Mouse (Mus musculus) MEL (cell line): ENCODE data around the gene Tulp4. TPM values are rescaled to one million over a fixed set of nuclear protein-coding genes. Genes with fewer than 3 reads are reported as not detected.

ENCODE experiments used
- DNase-seq: peaks from one replicate; pipeline ENCODE4 v3.0.0; 2011; ENCODE audit warnings: low read depth, low spot score
- H3K27ac ChIP-seq: 2 replicates; pipeline ENCODE4 v1.5.1; 2012; ENCODE audit warnings: low read depth, mild to moderate bottlenecking, control low read depth, low read length, moderate library complexity; ENCODE audit not compliant: control insufficient read depth
- H3K27me3 ChIP-seq, 2 experiments: fragments of 150-350 bp in 1 of 2; sonication (generic) in 1 of 2; 2 replicates each; pipeline ENCODE4 v1.6.1; 2012; ENCODE audit warnings: low read length in 2 of 2, mild to moderate bottlenecking in 2 of 2, improper control_type of control experiment in 1 of 2, moderate library complexity in 1 of 2; ENCODE audit not compliant: insufficient read depth in 2 of 2, control insufficient read depth in 1 of 2
- H3K36me3 ChIP-seq, 2 experiments: 2 replicates each; pipeline ENCODE4 v1.6.1; 2012 to 2014; ENCODE audit warnings: low read length in 2 of 2, improper control_type of control experiment in 1 of 2, inconsistent platforms in 1 of 2, mild to moderate bottlenecking in 1 of 2; ENCODE audit not compliant: insufficient read depth in 2 of 2, control insufficient read depth in 1 of 2
- H3K4me1 ChIP-seq, 2 experiments: fragments of 150-350 bp in 1 of 2; sonication (generic) in 1 of 2; 2 replicates each; pipeline ENCODE4 v1.6.1; 2012; ENCODE audit warnings: low read length in 2 of 2, improper control_type of control experiment in 1 of 2, mild to moderate bottlenecking in 1 of 2; ENCODE audit not compliant: insufficient read depth in 2 of 2, control insufficient read depth in 1 of 2
- H3K4me3 ChIP-seq, 2 experiments: fragments of 150-350 bp in 1 of 2; sonication (generic) in 1 of 2; 2 replicates each; pipeline ENCODE4 v1.5.1; 2012; ENCODE audit warnings: low read depth in 2 of 2, low read length in 2 of 2, mild to moderate bottlenecking in 2 of 2, moderate library complexity in 2 of 2, control low read depth in 1 of 2, improper control_type of control experiment in 1 of 2; ENCODE audit not compliant: control insufficient read depth in 1 of 2, insufficient read depth in 1 of 2
- H3K79me2 ChIP-seq: 2 replicates; pipeline ENCODE4 v1.6.1; 2012; ENCODE audit warnings: mild to moderate bottlenecking, low read length, moderate library complexity; ENCODE audit not compliant: control insufficient read depth, poor library complexity, insufficient read depth
- H3K9ac ChIP-seq: 2 replicates; pipeline ENCODE4 v1.6.1; 2012; ENCODE audit warnings: low read depth, mild to moderate bottlenecking, control low read depth, low read length, moderate library complexity; ENCODE audit not compliant: control insufficient read depth, poor library complexity, severe bottlenecking
- H3K9me3 ChIP-seq: fragments of 150-350 bp; sonication (generic); replicated peaks from 2 replicates; pipeline ENCODE4 v1.6.1; 2012; ENCODE audit warnings: mild to moderate bottlenecking, low read length, improper control_type of control experiment, moderate library complexity; ENCODE audit not compliant: insufficient read depth
- CHD1 ChIP-seq: IDR thresholded peaks from 2 replicates; pipeline ENCODE4 v1.6.1; 2012; ENCODE audit warnings: low read depth, mild to moderate bottlenecking, inconsistent platforms, low read length, improper control_type of control experiment
- CTCF ChIP-seq, 3 experiments: IDR thresholded peaks in 2 of 3; conservative IDR thresholded peaks in 1 of 3; 2 replicates each; pipeline ENCODE4 v1.5.1; 2011 to 2012; ENCODE audit warnings: low read length in 3 of 3, low read depth in 2 of 3, mild to moderate bottlenecking in 2 of 3, improper control_type of control experiment in 1 of 3, inconsistent platforms in 1 of 3, mixed read lengths in 1 of 3, moderate library complexity in 1 of 3; ENCODE audit not compliant: control insufficient read depth in 1 of 3, insufficient read depth in 1 of 3, poor library complexity in 1 of 3, severe bottlenecking in 1 of 3
- E2F4 ChIP-seq: IDR thresholded peaks from 2 replicates; pipeline ENCODE4 v1.6.1; 2011; ENCODE audit warnings: low read depth, low read length, improper control_type of control experiment, borderline replicate concordance
- ELF1 ChIP-seq: IDR thresholded peaks from 2 replicates; pipeline ENCODE4 v1.6.1; 2014; ENCODE audit warnings: low read depth, mild to moderate bottlenecking, inconsistent platforms, low read length, improper control_type of control experiment, moderate library complexity
- EP300 ChIP-seq, 2 experiments: IDR thresholded peaks; 2 replicates each; pipeline ENCODE4 v1.6.1; 2011; ENCODE audit warnings: improper control_type of control experiment in 2 of 2, low read length in 2 of 2, low read depth in 1 of 2, mild to moderate bottlenecking in 1 of 2
- ETS1 ChIP-seq: IDR thresholded peaks from 2 replicates; pipeline ENCODE4 v1.6.1; 2012; ENCODE audit warnings: low read depth, mild to moderate bottlenecking, inconsistent platforms, low read length, improper control_type of control experiment, moderate library complexity
- GATA1 ChIP-seq: IDR thresholded peaks from 2 replicates; pipeline ENCODE4 v1.6.1; 2011; ENCODE audit warnings: low read depth, low read length, improper control_type of control experiment
- JUND ChIP-seq: IDR thresholded peaks from 2 replicates; pipeline ENCODE4 v1.6.1; 2011; ENCODE audit warnings: low read depth, mild to moderate bottlenecking, improper control_type of control experiment, low read length
- KAT2A ChIP-seq: conservative IDR thresholded peaks from 2 replicates; pipeline ENCODE4 v1.6.1; 2012; ENCODE audit warnings: low read depth, low read length, improper control_type of control experiment, inconsistent platforms
- MAX ChIP-seq: IDR thresholded peaks from 2 replicates; pipeline ENCODE4 v1.6.1; 2011; ENCODE audit warnings: low read length, improper control_type of control experiment
- MAZ ChIP-seq: IDR thresholded peaks from 2 replicates; pipeline ENCODE4 v1.6.1; 2012; ENCODE audit warnings: low read depth, mild to moderate bottlenecking, inconsistent platforms, low read length, improper control_type of control experiment
- MEF2A ChIP-seq: IDR thresholded peaks from 2 replicates; pipeline ENCODE4 v1.6.1; 2014; ENCODE audit warnings: low read depth, mild to moderate bottlenecking, inconsistent platforms, low read length, improper control_type of control experiment; ENCODE audit not compliant: poor library complexity, insufficient replicate concordance, severe bottlenecking; ENCODE audit errors: extremely low read depth
- MXI1 ChIP-seq: IDR thresholded peaks from 2 replicates; pipeline ENCODE4 v1.6.1; 2011; ENCODE audit warnings: mild to moderate bottlenecking, low read depth, low read length, improper control_type of control experiment
- MYC ChIP-seq: IDR thresholded peaks from 2 replicates; pipeline ENCODE4 v1.6.1; 2011; ENCODE audit warnings: low read depth, mild to moderate bottlenecking, low read length, improper control_type of control experiment, moderate library complexity
- POLR2A ChIP-seq, 2 experiments: IDR thresholded peaks; 2 replicates each; pipeline ENCODE4 v1.6.1; 2011 to 2012; ENCODE audit warnings: low read length in 2 of 2, mild to moderate bottlenecking in 2 of 2, control low read depth in 1 of 2, improper control_type of control experiment in 1 of 2, low read depth in 1 of 2, moderate library complexity in 1 of 2; ENCODE audit not compliant: control insufficient read depth in 1 of 2, insufficient read depth in 1 of 2, poor library complexity in 1 of 2
- POLR2AphosphoS5 ChIP-seq: IDR thresholded peaks from 2 replicates; pipeline ENCODE4 v1.6.1; 2012; ENCODE audit warnings: low read depth, borderline replicate concordance, mild to moderate bottlenecking, inconsistent platforms, low read length, moderate library complexity, mixed read lengths
- RAD21 ChIP-seq: IDR thresholded peaks from 2 replicates; pipeline ENCODE4 v1.6.1; 2011; ENCODE audit warnings: mild to moderate bottlenecking, low read depth, low read length, improper control_type of control experiment
- SIN3A ChIP-seq: IDR thresholded peaks from 2 replicates; pipeline ENCODE4 v1.6.1; 2012; ENCODE audit warnings: low read length, improper control_type of control experiment, inconsistent platforms
- SMC3 ChIP-seq: IDR thresholded peaks from 2 replicates; pipeline ENCODE4 v1.6.1; 2011; ENCODE audit warnings: low read depth, low read length, improper control_type of control experiment
- TAL1 ChIP-seq: IDR thresholded peaks from 2 replicates; pipeline ENCODE4 v1.6.1; 2012; ENCODE audit warnings: mild to moderate bottlenecking, inconsistent platforms, low read length, moderate library complexity, mixed read lengths
- TBP ChIP-seq: IDR thresholded peaks from 2 replicates; pipeline ENCODE4 v1.8.0; 2011; ENCODE audit warnings: low read depth, low read length, improper control_type of control experiment
- UBTF ChIP-seq: IDR thresholded peaks from 2 replicates; pipeline ENCODE4 v1.6.1; 2012; ENCODE audit warnings: low read depth, mild to moderate bottlenecking, inconsistent platforms, low read length, improper control_type of control experiment, moderate library complexity, borderline replicate concordance; ENCODE audit not compliant: insufficient read depth
- USF1 ChIP-seq: IDR thresholded peaks from 2 replicates; pipeline ENCODE4 v1.6.1; 2014; ENCODE audit warnings: low read depth, mild to moderate bottlenecking, inconsistent platforms, low read length, improper control_type of control experiment, moderate library complexity
- USF2 ChIP-seq, 2 experiments: IDR thresholded peaks; 2 replicates each; pipeline ENCODE4 v1.6.1; 2011 to 2012; ENCODE audit warnings: improper control_type of control experiment in 2 of 2, low read length in 2 of 2, borderline replicate concordance in 1 of 2, inconsistent platforms in 1 of 2, low read depth in 1 of 2, mild to moderate bottlenecking in 1 of 2; ENCODE audit not compliant: insufficient read depth in 1 of 2
- ZNF384 ChIP-seq: IDR thresholded peaks from 2 replicates; pipeline ENCODE4 v1.6.1; 2012; ENCODE audit warnings: low read depth, mild to moderate bottlenecking, inconsistent platforms, low read length, improper control_type of control experiment
- polyA plus RNA-seq, 2 experiments: library from polyadenylated mRNA; stranded (reverse) in 1 of 2; unstranded in 1 of 2; fragments of >175 nt in 1 of 2; fragments of >200 nt in 1 of 2; gene quantifications; 2 replicates each; pipeline versions ENCODE4 v1.2.1 to v1.2.4; 2012; ENCODE audit warnings: low replicate concordance in 2 of 2, low read depth in 1 of 2; ENCODE audit not compliant: insufficient read length in 2 of 2, insufficient read depth in 1 of 2, missing spikeins in 1 of 2
- total RNA-seq: library from RNA; depleted of rRNA; stranded (reverse); fragments of 300-350 nt; gene quantifications from 2 replicates; pipeline ENCODE4 v1.2.3, GENCODE M21; 2012

The Tulp4 gene
- total and polyA plus RNA-seq, 3 experiments: 7.7 to 59.2 TPM; not detected in 1

DNA sequence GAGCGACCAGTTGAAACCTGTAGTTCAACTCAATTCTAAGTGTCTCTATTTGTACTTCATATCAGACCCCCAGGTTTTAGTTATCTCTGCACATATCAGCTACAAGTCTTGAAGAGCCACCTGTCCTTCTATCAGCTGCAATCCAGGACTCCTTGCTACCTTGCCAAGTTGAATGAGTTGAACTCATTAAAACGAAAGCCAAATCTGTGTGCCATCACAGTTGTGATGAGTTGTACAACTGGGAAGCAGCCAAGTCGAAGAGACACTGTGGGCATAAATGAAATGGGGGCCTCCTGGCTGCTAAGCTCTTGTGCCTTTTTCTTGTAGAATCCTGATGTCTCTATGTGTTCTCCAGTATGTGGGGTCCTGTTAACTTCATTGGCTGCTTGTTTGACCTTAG lies 19.2 kb downstream of the Tulp4 start:
- no peak for DNase-seq
- Histone ChIP-seq H3K79me2 (no peaks in the 10 kb centered on the region), H3K4me1 (no peaks in the 10 kb centered on the region), H3K9ac (no peak overlapping the region), H3K36me3 (peaks cover 0 to 4% of the 10 kb centered on the region in 2 experiments; a peak in 1 of 4 replicates), H3K9me3 (no peaks in the 10 kb centered on the region), H3K4me3 (no peak overlapping the region), H3K27ac (no peak overlapping the region), H3K27me3 (no peaks in the 10 kb centered on the region)
- no peak for TF ChIP-seq ZNF384
- no peak for TF ChIP-seq GATA1
- no peak for TF ChIP-seq ELF1
- no peak for TF ChIP-seq EP300 (IDR thresholded peaks at IDR 0.05; ENCODE audit: low read depth in 1 of 2, low read length in 2 of 2)
- TF ChIP-seq KAT2A: no peak
- no peak for TF ChIP-seq USF1
- TF ChIP-seq CHD1: no peak
- no peak for TF ChIP-seq TAL1
- TF ChIP-seq MAZ: no peak
- no peak for TF ChIP-seq RAD21
- no peak for TF ChIP-seq USF2 (IDR thresholded peaks at IDR 0.05; ENCODE audit: borderline replicate concordance in 1 of 2, insufficient read depth in 1 of 2, low read depth in 1 of 2, low read length in 2 of 2)
- no peak for TF ChIP-seq JUND
- TF ChIP-seq MEF2A: no peak
- no peak for TF ChIP-seq SIN3A
- no peak for TF ChIP-seq POLR2A (IDR thresholded peaks at IDR 0.05; ENCODE audit: control insufficient read depth in 1 of 2, insufficient read depth in 1 of 2, low read depth in 1 of 2, low read length in 2 of 2, poor library complexity in 1 of 2)
- no peak for TF ChIP-seq MAX
- TF ChIP-seq UBTF: no peak
- TF ChIP-seq SMC3: no peak

GRCm38 (mm10) chr17:6128039-6128438 lies 21.8 kb downstream of the Tulp4 start:
- H3K4me3 ChIP-seq: no peak overlapping the region
- no peak overlapping the region for H3K27ac ChIP-seq
- H3K9ac ChIP-seq: no peak overlapping the region

More at GRCm38 (mm10) chr17:6128039-6128438, 21.8 kb downstream of the Tulp4 start:
- Histone ChIP-seq H3K4me1 (no peaks in the 10 kb centered on the region), H3K79me2 (no peaks in the 10 kb centered on the region), H3K9me3 (no peaks in the 10 kb centered on the region), H3K27me3 (no peaks in the 10 kb centered on the region), H3K36me3 (no peaks in the 10 kb centered on the region; a peak in 1 of 4 replicates)
- DNase-seq: no peak
- no peak for TF ChIP-seq MXI1
- no peak for TF ChIP-seq MAX
- TF ChIP-seq CTCF (IDR thresholded peaks at IDR 0.05 in 2 of 3, conservative IDR thresholded peaks at IDR 0.05 in 1 of 3; ENCODE audit: control insufficient read depth in 1 of 3, insufficient read depth in 1 of 3, low read depth in 2 of 3, low read length in 3 of 3, poor library complexity in 1 of 3, severe bottlenecking in 1 of 3): no peak
- no peak for TF ChIP-seq E2F4
- TF ChIP-seq ELF1: no peak
- no peak for TF ChIP-seq TAL1
- no peak for TF ChIP-seq TBP
- no peak for TF ChIP-seq POLR2AphosphoS5
- no peak for TF ChIP-seq ETS1
- TF ChIP-seq MYC: no peak
- no peak for TF ChIP-seq POLR2A (IDR thresholded peaks at IDR 0.05; ENCODE audit: control insufficient read depth in 1 of 2, insufficient read depth in 1 of 2, low read depth in 1 of 2, low read length in 2 of 2, poor library complexity in 1 of 2)
